13 mouse cellular contexts compared by ENCODE assay signal in the genomic region with DNA sequence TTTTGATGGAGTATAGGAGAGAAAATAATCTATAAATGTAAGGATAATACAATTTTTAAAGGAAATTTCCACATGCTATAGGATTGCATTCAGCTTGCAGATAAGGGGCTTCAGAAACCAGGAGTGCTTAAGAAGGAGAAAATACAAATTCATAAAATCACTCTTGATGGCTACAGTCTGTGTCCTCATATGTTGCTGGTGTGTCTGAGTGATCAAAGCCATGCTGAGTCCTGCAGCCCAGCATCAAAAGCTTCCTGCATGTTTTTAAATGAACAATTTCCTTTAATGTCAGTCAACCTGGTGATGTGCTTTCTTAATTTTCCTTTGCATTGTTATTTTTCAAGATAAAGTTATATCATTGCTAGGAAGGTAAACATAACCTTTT.
"Had no signal": no experiment of that assay in that cellular context is flagged by ENCODE, and none has a peak within 500 bp of the region (broad histone marks: within the 10 kb centered on the region; RNA-seq: fewer than 3 reads in every experiment).

No protein-coding gene starts in this region.

- H3K27me3 ChIP-seq: limb, embryonic 13.5 days; stomach, embryonic 15.5 days had no signal

- H3K4me1 ChIP-seq: limb, embryonic 13.5 days; stomach, embryonic 15.5 days had no signal

- H3K27ac ChIP-seq: kidney, postnatal 0 days; limb, embryonic 13.5 days; liver, embryonic 14.5 days; stomach, embryonic 15.5 days had no signal

- H3K36me3 ChIP-seq: limb, embryonic 13.5 days; stomach, embryonic 15.5 days had no signal

- H3K9ac ChIP-seq: limb, embryonic 13.5 days; liver, embryonic 14.5 days; stomach, embryonic 15.5 days had no signal

- DNase-seq: kidney, adult 11 months; kidney, adult 9 months; kidney, postnatal 36 days; layer of hippocampus, postnatal 36 days; left cerebral cortex, postnatal 4 days; lung, adult 18-20 months; right cerebral cortex, postnatal 14 days; thymus, adult 2 months; thymus, postnatal 25 days had no signal

- H3K4me2 ChIP-seq: limb, embryonic 13.5 days; stomach, embryonic 15.5 days had no signal

- H3K4me3 ChIP-seq: limb, embryonic 13.5 days; stomach, embryonic 15.5 days had no signal

- H3K9me3 ChIP-seq: limb, embryonic 13.5 days; stomach, embryonic 15.5 days had no signal
